Mouse (Mus musculus) right cerebral cortex, postnatal 14 days (tissue): ENCODE measurements around the gene Marc1.

Source experiments
- DNase-seq: peaks from one replicate; pipeline ENCODE4 v3.0.0; 2022

The Marc1 gene

GRCm38 (mm10) chr1:184817768-184818167 lies 6.7 kb upstream of the Marc1 start:
- no peak for DNase-seq

GRCm38 (mm10) chr1:184811716-184812250 lies 670 bp upstream of the Marc1 start:
- no peak for DNase-seq

GRCm38 (mm10) chr1:184809578-184810001 lies 1.5 kb downstream of the Marc1 start:
- no peak for DNase-seq

GRCm38 (mm10) chr1:184808418-184809012 lies 2.6 kb downstream of the Marc1 start:
- no peak for DNase-seq

GRCm38 (mm10) chr1:184807627-184808417 lies 3.3 kb downstream of the Marc1 start:
- DNase-seq: no peak

GRCm38 (mm10) chr1:184807123-184807522 lies 4.0 kb downstream of the Marc1 start:
- no peak for DNase-seq

GRCm38 (mm10) chr1:184805749-184806148 lies 5.4 kb downstream of the Marc1 start:
- no peak for DNase-seq

GRCm38 (mm10) chr1:184793163-184793876 lies 17.8 kb downstream of the Marc1 start:
- peak; percentile 49 for DNase-seq

- no peak for DNase-seq
Measured at GRCm38 (mm10) chr1:184791109-184791508, 20.0 kb downstream of the Marc1 start.

GRCm38 (mm10) chr1:184786376-184787151 lies 24.5 kb downstream of the Marc1 start:
- no peak for DNase-seq

GRCm38 (mm10) chr1:184783641-184784040 lies 27.5 kb downstream of the Marc1 start:
- DNase-seq: no peak

- no peak for DNase-seq
Measured at GRCm38 (mm10) chr1:184782161-184782513, 29.0 kb downstream of the Marc1 start.

GRCm38 (mm10) chr1:184781286-184782160 lies 29.6 kb downstream of the Marc1 start:
- no peak for DNase-seq

GRCm38 (mm10) chr1:184778157-184778556 lies 33.0 kb downstream of the Marc1 start:
- no peak for DNase-seq

- DNase-seq: peak; percentile 5
Measured at GRCm38 (mm10) chr1:184777061-184777795, 33.9 kb downstream of the Marc1 start.

GRCm38 (mm10) chr1:184775289-184775688 lies 35.8 kb downstream of the Marc1 start:
- DNase-seq: no peak

- no peak for DNase-seq
Measured at GRCm38 (mm10) chr1:184771891-184772249, 39.2 kb downstream of the Marc1 start.

GRCm38 (mm10) chr1:184771202-184771890 lies 39.8 kb downstream of the Marc1 start:
- peak; percentile 86 for DNase-seq

GRCm38 (mm10) chr1:184763866-184764265 lies 47.2 kb downstream of the Marc1 start:
- DNase-seq: no peak

GRCm38 (mm10) chr1:184762941-184763340 lies 48.2 kb downstream of the Marc1 start:
- no peak for DNase-seq
